Mouse (Mus musculus) liver, embryonic 13.5 days (tissue): ENCODE measurements around the gene Glipr1. TPM values are rescaled to one million over a fixed set of nuclear protein-coding genes. Genes with fewer than 3 reads are reported as not detected.

Experiments used
- ATAC-seq: fragments of 200-750 bp; cut with Nextera tagmentation; 2 replicates; pipeline ENCODE4 v1.8.0; 2017; ENCODE audit warnings: low read depth, mild to moderate bottlenecking, moderate number of reproducible peaks, moderate library complexity
- DNase-seq: peaks from one replicate; pipeline ENCODE4 v3.0.0; 2022
- H3K27ac ChIP-seq: fragments of 300-500 bp; sonication (generic); 2 replicates; pipeline ENCODE4 v1.5.1; 2015; ENCODE audit warnings: moderate library complexity, mild to moderate bottlenecking, inconsistent platforms
- H3K27me3 ChIP-seq: fragments of 300-500 bp; sonication (generic); 2 replicates; pipeline ENCODE4 v1.6.1; 2015; ENCODE audit warnings: mild to moderate bottlenecking, inconsistent platforms
- H3K36me3 ChIP-seq: fragments of 300-500 bp; sonication (generic); 2 replicates; pipeline ENCODE4 v1.6.1; 2015; ENCODE audit warnings: mild to moderate bottlenecking, inconsistent platforms
- H3K4me1 ChIP-seq: fragments of 300-500 bp; sonication (generic); replicated peaks from 2 replicates; pipeline ENCODE4 v1.6.1; 2015; ENCODE audit warnings: inconsistent platforms
- H3K4me2 ChIP-seq: fragments of 300-500 bp; sonication (generic); 2 replicates; pipeline ENCODE4 v1.6.1; 2015; ENCODE audit warnings: inconsistent platforms, mild to moderate bottlenecking, moderate library complexity
- H3K4me3 ChIP-seq: fragments of 300-500 bp; sonication (generic); replicated peaks from 2 replicates; pipeline ENCODE4 v1.5.1; 2015; ENCODE audit warnings: mild to moderate bottlenecking, inconsistent platforms
- H3K9ac ChIP-seq: fragments of 300-500 bp; sonication (generic); 2 replicates; pipeline ENCODE4 v1.6.1; 2015; ENCODE audit warnings: mild to moderate bottlenecking, inconsistent platforms
- H3K9me3 ChIP-seq: fragments of 300-500 bp; sonication (generic); replicated peaks from 2 replicates; pipeline ENCODE4 v1.6.1; 2016; ENCODE audit warnings: inconsistent platforms
- WGBS: fragments of 180-500 bp; shearing (Covaris S2); methylation state at CpG from one replicate; pipeline ENCODE4 v1.1.7; 2015; ENCODE audit not compliant: insufficient replicate concordance; 5-methylcytosine and 5-hydroxymethylcytosine counted together
- polyA plus RNA-seq: library from polyadenylated mRNA; unstranded; fragments of >200 nt; fragmentation: Nextera tagmentation; extraction: Ambion mirVana; gene quantifications from 2 replicates; pipeline ENCODE4 v1.2.1, GENCODE M21; 2015

Gene Glipr1
- polyA plus RNA-seq, 1 experiment from 2014 or later = 8.6 TPM

DNA sequence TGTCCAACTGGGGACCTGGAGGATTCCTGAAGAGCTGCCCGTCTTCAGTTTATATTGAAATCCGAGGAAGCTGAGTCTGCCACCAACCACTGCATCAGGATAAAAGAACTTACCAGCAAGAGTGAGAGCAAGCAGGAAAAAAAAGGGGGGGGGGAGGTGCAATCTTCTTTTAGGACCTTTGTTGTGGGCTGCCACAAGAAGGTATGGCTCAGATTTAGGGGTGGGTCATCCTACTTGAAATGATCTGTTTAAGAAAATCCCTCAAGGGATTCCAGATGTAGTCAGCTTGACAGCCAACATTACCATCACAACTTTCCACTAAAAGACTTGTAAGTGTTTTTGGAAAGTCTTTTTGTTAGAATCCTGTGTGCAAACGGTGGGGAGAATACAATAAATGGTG lies 2.7 kb downstream of the Glipr1 start:
- Histone ChIP-seq H3K4me2 (no peak overlapping the region), H3K36me3 (no peaks in the 10 kb centered on the region), H3K27me3 (no peaks in the 10 kb centered on the region), H3K9me3 (no peaks in the 10 kb centered on the region), H3K9ac (no peak overlapping the region), H3K27ac (no peak overlapping the region), H3K4me3 (no peak overlapping the region), H3K4me1 (peaks cover 39% of the 10 kb centered on the region)
- ATAC-seq = no peak
- WGBS = 40% methylated on average over 3 of the region's 3 CpGs
- DNase-seq = no peak

DNA sequence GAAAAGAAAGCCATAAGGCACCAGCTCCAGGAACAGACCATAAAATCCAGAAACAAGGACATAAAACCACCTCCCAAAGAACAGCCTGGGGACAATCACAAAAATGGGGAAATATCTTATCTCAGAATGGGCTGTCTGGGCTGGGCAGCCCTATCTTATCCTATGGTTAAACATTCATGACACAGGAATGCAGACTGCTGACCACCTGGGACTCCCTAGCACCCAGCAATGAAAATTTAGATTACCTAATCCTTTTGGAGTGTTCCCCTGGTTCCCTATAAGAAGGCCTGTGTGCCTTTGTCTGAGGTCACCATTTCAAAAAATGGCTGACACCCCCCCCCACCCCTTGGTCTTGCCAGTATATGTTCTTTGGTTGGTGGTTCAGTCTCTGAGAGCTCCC lies 4.8 kb downstream of the Glipr1 start:
- Histone ChIP-seq H3K9ac (no peak overlapping the region), H3K4me3 (no peak overlapping the region), H3K4me2 (no peak overlapping the region), H3K27ac (no peak overlapping the region), H3K4me1 (peaks cover 30% of the 10 kb centered on the region), H3K36me3 (no peaks in the 10 kb centered on the region), H3K27me3 (no peaks in the 10 kb centered on the region), H3K9me3 (no peaks in the 10 kb centered on the region)
- DNase-seq = no peak
- ATAC-seq = 0 out of 2 replicates have a peak, but pooled peaks have one; percentile 28

DNA sequence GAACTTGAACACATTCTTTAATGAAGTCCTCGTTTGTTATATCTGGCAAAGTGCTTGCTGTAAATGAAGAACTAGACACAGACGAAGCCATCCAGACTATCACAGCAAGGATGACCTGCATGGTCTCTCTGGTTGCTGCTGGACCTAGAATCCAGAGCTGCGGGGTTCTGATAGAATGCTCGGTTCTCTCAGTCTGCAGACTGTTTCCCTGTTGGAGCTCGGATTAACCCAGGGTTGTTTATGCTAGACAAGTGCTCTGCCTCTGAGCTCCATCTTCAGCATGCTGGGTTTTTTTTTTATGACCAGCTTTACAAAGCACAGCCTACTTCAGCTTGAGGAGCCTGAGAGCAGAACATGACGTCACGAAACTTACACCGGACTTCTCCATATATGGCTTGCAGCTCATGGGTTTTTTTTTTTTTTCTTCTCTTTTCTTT lies 5.5 kb downstream of the Glipr1 start:
- Histone ChIP-seq H3K27me3 (no peaks in the 10 kb centered on the region), H3K4me1 (peaks cover 23% of the 10 kb centered on the region), H3K36me3 (no peaks in the 10 kb centered on the region), H3K9ac (no peak overlapping the region), H3K4me3 (peak overlapping the region; percentile 32), H3K9me3 (no peaks in the 10 kb centered on the region), H3K27ac (peak overlapping the region; percentile 51), H3K4me2 (peak overlapping the region; percentile 37; the same call in 1 of the 2 replicates)
- no peak for DNase-seq
- 39% methylated on average over 8 of the region's 8 CpGs for WGBS
- ATAC-seq = peak; percentile 18; the same call in 1 of the 2 replicates

DNA sequence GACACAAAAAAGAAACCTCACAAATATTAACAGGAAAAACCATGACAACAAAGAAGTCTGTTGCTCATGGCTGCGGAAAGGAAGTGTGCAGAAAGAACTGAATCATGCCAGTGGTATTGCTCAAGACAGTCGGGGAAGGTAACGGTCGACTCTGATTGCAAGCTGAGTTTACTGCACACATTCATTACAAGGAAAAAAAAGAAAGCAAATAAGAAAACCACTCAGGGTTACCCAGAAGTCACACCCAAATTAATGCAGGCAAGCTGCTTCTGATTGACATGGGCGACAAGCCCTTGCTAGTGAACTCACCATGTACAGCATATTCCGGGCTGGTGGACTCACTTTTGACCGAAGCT lies 5.9 kb downstream of the Glipr1 start:
- Histone ChIP-seq H3K36me3 (no peaks in the 10 kb centered on the region), H3K9ac (no peak overlapping the region), H3K4me2 (peak overlapping the region; percentile 37; the same call in 1 of the 2 replicates), H3K27me3 (no peaks in the 10 kb centered on the region), H3K27ac (peak overlapping the region; percentile 51; the same call in 1 of the 2 replicates), H3K4me1 (peaks cover 19% of the 10 kb centered on the region), H3K9me3 (no peaks in the 10 kb centered on the region), H3K4me3 (peak overlapping the region; percentile 32)
- 43% methylated on average over 7 of the region's 7 CpGs for WGBS
- DNase-seq (no peak), ATAC-seq (no peak)

DNA sequence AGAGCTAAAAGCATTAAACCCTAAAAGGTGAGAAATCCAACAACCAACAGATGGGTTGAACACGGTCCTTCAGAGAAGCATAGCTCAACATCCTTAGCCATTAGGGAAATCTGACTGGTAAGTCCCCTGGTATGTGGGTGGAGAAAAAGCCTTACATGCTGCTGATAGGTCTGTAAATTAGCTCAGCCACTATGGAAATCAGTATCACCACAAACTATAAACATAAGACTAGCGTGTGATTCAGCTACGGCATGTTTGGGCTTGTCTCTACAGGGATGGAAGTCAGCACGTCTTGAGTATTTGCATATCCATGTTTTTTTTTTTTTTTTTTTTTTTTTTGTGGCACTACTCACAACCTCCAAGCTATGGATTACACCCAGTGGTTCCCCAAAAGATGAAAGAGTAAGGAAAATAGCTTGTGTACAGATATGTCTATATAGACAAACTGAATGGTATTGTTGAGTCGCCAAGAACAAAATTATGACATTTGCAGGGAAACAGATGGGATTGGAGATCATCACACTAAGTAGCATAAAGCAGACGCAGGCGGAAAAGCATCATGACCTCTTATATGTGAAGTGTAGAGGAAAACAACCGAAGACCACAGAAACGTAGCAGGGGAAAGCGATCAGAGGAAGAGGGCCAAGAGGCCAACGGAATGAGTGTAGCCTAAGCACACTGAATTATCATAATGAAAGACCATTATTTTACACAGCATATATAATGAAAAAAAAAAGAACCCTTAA lies 6.5 kb downstream of the Glipr1 start:
- Histone ChIP-seq H3K9ac (no peak overlapping the region), H3K36me3 (no peaks in the 10 kb centered on the region), H3K4me3 (0 out of 2 replicates have a peak overlapping the region, but pooled peaks have one; percentile 9), H3K4me1 (peaks cover 16% of the 10 kb centered on the region), H3K9me3 (no peaks in the 10 kb centered on the region), H3K27me3 (no peaks in the 10 kb centered on the region), H3K27ac (0 out of 2 replicates have a peak overlapping the region, but pooled peaks have one; percentile 16), H3K4me2 (no peak overlapping the region)
- no peak for ATAC-seq
- 56% methylated on average over 11 of the region's 11 CpGs for WGBS
- no peak for DNase-seq

DNA sequence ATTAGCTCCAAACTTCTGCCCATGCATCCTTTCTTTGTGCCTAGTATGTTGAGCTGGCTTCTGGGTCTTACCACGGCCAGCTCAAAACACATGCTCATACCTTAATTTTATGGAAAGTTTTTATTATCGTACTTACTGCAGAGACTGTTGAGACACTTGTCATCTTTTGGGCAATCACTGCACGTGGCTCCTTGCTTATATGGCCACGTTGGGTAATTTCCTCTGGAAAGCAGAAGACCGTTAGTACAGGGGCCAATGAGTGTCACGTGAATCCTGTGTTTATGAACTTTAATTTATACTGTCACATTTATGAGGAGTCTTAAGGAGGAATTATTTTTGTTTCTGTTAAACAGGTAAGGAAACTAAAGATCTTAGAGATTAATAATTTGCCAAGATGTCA lies 16.0 kb downstream of the Glipr1 start:
- no peak overlapping the region for H3K9ac ChIP-seq
- H3K27ac ChIP-seq = no peak overlapping the region
- no peak overlapping the region for H3K4me3 ChIP-seq
- no peak overlapping the region for H3K4me2 ChIP-seq
- no peaks in the 10 kb centered on the region for H3K4me1 ChIP-seq
- H3K27me3 ChIP-seq = no peaks in the 10 kb centered on the region
- 72% methylated on average over 6 of the region's 6 CpGs for WGBS
- no peak for DNase-seq
- no peaks in the 10 kb centered on the region for H3K9me3 ChIP-seq
- peaks cover 57% of the 10 kb centered on the region for H3K36me3 ChIP-seq
- ATAC-seq = no peak

DNA sequence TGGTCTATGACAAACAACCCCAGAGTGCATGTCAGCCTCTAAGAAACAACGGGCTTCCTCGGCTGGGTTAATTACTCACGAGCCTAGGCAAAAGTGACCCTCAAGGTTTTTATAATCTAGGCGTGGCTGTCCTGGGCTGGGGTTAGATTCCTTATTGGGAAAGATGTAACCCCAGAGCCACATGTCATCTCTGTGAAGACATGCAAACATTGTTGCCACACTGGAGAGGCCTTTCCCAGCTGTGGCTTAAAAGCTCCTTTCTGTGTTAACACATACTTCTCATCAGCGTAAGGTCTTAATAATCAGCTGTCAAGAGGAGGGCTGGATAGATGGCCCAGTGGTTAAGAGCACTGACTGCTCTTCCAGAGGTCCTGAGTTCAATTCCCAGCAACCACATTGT lies 19.4 kb downstream of the Glipr1 start:
- Histone ChIP-seq H3K9me3 (no peaks in the 10 kb centered on the region), H3K27ac (no peak overlapping the region), H3K4me1 (no peaks in the 10 kb centered on the region), H3K9ac (no peak overlapping the region), H3K36me3 (peaks cover 76% of the 10 kb centered on the region), H3K27me3 (no peaks in the 10 kb centered on the region), H3K4me3 (no peak overlapping the region), H3K4me2 (no peak overlapping the region)
- no peak for ATAC-seq
- DNase-seq = no peak
- 82% methylated on average over 5 of the region's 5 CpGs for WGBS

DNA sequence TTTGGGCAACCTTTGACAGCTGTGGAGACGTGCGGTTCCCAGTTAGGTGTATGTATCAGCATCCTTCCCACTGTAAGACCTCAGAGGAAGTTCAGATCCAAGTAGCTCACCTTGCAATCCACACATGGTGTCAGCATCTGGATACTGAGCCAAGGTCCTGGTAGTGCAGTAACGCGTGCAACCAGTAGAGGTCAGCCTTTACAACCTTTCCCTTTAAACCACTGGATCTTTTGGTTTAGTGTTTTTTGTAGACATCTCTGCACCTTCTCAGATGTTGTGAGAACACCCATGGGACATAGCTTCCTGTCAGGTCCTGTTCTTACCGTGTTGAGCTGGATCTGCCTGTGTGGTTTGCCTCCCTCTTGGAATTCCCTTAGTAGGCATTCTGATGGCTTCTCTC lies 24.8 kb downstream of the Glipr1 start:
- Histone ChIP-seq H3K9ac (no peak overlapping the region), H3K27ac (no peak overlapping the region), H3K4me3 (no peak overlapping the region), H3K27me3 (no peaks in the 10 kb centered on the region), H3K9me3 (no peaks in the 10 kb centered on the region), H3K36me3 (peaks cover 58% of the 10 kb centered on the region), H3K4me2 (no peak overlapping the region), H3K4me1 (peaks cover 14% of the 10 kb centered on the region)
- WGBS = 38% methylated on average over 5 of the region's 5 CpGs
- DNase-seq = peak; percentile 26
- ATAC-seq = no peak

DNA sequence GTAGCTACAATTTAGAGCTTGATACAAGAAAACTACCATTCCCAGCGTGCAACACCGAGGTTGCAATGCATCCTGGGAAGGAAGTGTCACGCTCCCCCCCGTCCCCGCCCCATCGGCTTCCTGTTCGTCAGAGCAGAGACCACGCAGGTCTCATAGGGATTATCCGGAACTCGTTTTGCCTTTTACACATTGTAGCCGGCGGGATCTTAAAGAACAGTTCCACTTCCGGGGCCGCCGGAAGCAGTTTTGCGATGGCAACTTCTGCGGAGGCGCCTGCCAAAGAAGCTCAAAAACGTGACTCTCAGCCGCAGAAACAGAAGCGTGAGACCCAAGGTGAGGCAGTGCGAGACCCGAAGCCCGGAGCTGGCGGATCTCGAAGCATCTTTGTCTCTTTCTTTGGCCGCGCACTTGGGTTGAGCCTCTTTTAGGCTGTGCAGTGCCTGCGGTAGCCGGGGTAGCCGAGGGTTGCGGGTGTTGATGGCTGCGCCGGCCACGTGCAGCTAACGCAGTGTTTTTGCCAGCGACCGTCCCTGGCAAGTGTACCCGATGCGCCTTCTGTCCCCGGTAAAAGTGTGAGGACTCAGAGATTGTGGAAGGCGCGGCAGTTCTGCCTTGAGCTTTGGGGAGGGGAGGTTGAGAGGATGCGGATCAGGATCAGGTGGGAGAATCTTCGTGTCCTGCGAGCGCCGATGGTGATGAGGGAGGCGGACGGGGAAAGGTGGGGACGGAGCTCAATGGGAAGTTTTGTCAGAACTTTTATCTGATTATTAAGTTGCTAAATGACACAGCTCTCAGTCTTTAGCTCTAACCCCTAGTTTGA lies 29.7 kb downstream of the Glipr1 start, which contains the start of gene Krr1:
Gene Krr1 (plus strand): TSS at position 123 of the 820 bp plus-strand sequence.
- H3K36me3 ChIP-seq = peaks cover 18% of the 10 kb centered on the region
- H3K9me3 ChIP-seq = no peaks in the 10 kb centered on the region
- peaks cover 14% of the 10 kb centered on the region for H3K4me1 ChIP-seq
- H3K4me3 ChIP-seq = peak within 1 kb of the TSS; percentile 91
- under 1% methylated on average over 51 of the region's 51 CpGs for WGBS
- ATAC-seq (peak; percentile 99), DNase-seq (peak; percentile 80)
- peak within 1 kb of the TSS; percentile 73 for H3K4me2 ChIP-seq
- H3K27ac ChIP-seq = peak within 1 kb of the TSS; percentile 69
- no peaks in the 10 kb centered on the region for H3K27me3 ChIP-seq
- peak within 1 kb of the TSS; percentile 87 for H3K9ac ChIP-seq

DNA sequence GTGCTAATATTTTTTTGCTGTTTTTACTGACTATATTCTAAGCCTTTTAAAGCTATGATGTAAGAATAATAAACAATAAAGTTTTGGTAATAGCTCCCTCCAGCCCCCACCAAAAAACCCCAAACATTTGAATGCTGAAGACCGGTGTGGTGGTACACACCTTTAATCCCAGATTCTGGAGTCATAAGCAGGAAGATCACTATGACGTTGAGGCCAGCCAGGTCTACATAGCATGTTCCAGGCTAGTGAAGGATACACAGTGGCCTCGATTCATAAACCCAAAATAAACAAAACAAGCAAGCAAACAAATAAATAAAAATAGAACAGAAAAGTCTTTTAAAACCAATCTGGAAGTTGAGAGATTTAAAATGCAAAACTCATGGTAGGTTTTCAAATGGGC lies 30.5 kb downstream of the Glipr1 start:
- WGBS = 64% methylated on average over 3 of the region's 3 CpGs
- peak overlapping the region; percentile 91; the same call in 1 of the 2 replicates for H3K4me3 ChIP-seq

DNA sequence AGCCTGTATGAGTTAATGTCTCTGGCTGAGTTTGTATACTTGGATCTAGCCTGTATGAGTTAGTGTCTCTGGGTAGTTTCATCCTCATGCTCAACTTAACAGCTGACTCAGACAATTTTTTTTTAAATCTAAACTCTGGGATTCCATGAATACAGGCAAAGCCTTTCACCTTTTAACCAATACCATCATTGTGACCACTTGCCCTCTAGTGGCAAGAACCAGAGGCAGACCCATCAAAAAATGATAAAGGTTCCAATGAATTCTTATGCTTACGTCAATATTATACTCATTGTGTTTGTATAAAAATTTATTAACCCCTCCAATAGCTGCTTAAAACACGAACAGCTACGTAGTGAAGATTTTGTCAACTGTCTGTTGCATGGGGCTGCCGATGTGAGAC lies 36.0 kb downstream of the Glipr1 start:
- H3K4me1 ChIP-seq = no peaks in the 10 kb centered on the region
- ATAC-seq (no peak), DNase-seq (no peak)
- H3K9ac ChIP-seq = no peak overlapping the region
- no peak overlapping the region for H3K4me3 ChIP-seq
- 49% methylated on average over 4 of the region's 4 CpGs for WGBS
- no peaks in the 10 kb centered on the region for H3K9me3 ChIP-seq
- H3K27me3 ChIP-seq = no peaks in the 10 kb centered on the region
- H3K36me3 ChIP-seq = no peaks in the 10 kb centered on the region
- no peak overlapping the region for H3K27ac ChIP-seq
- H3K4me2 ChIP-seq = no peak overlapping the region

More for the DNA sequence above, 30.5 kb downstream of the Glipr1 start:
- peaks cover 12% of the 10 kb centered on the region for H3K36me3 ChIP-seq
- no peak overlapping the region for H3K9ac ChIP-seq
- H3K4me2 ChIP-seq = peak overlapping the region; percentile 73; the same call in 1 of the 2 replicates
- no peaks in the 10 kb centered on the region for H3K27me3 ChIP-seq
- DNase-seq = no peak
- H3K27ac ChIP-seq = no peak overlapping the region
- no peak for ATAC-seq
- H3K9me3 ChIP-seq = no peaks in the 10 kb centered on the region
- H3K4me1 ChIP-seq = peaks cover 14% of the 10 kb centered on the region
